Mouse (Mus musculus): Measurements from ENCODE around the gene Ccr1l1.

DNA sequence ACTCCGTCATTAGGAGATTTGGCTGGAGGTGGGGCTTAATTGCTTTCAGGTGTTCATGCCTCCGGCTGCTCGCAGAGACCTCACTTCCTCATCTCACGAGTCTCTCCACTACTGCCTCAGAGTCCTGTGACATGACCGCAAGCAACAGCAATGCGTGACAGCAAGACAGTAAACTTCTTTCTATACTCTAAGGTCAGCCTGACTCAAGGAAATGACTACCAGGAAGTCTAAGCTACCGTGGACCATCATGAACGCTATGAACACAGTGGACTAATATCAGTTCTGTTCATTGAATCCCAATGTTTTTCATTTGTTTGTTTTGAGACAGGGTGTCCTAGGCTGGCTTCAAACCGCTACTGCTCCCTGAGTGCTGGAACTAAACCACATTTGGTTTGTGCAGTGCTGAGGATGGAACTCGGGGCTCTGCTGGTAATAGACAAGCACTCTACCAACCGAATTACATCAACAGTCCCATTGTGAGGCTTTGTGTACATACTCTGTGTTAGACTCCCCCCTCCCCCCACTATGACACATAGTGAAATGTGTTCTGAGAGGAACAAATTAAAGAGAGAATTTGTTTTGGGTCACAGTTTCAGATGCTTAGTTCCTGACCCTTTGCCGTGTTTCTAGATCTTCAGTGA, 50.0 kb downstream of the Ccr1l1 start:
- no peak for TF ChIP-seq POLR2A (IDR thresholded peaks at IDR 0.05; ENCODE audit: extremely low read depth, insufficient read depth, low read length)
- TF ChIP-seq CTCF (IDR thresholded peaks at IDR 0.05; ENCODE audit: low read depth, low read length): no peak
